Mouse (Mus musculus) neural tube, embryonic 12.5 days (tissue): ENCODE data around the gene Sgms1. TPM values are rescaled to one million over a fixed set of nuclear protein-coding genes. Genes with fewer than 3 reads are reported as not detected.

Experiments
- ATAC-seq: fragments of 200-750 bp; cut with Nextera tagmentation; 2 replicates; pipeline ENCODE4 v1.8.0; 2017; ENCODE audit warnings: low read depth, mild to moderate bottlenecking, moderate TSS enrichment, moderate library complexity; ENCODE audit not compliant: low FRiP score
- H3K27ac ChIP-seq: fragments of 300-500 bp; sonication (generic); 2 replicates; pipeline ENCODE4 v1.5.1; 2016
- H3K27me3 ChIP-seq: fragments of 300-500 bp; sonication (generic); replicated peaks from 2 replicates; pipeline ENCODE4 v1.6.1; 2016; ENCODE audit warnings: mild to moderate bottlenecking
- H3K36me3 ChIP-seq: fragments of 300-500 bp; sonication (generic); 2 replicates; pipeline ENCODE4 v1.6.1; 2016; ENCODE audit warnings: mild to moderate bottlenecking
- H3K4me1 ChIP-seq: fragments of 300-500 bp; sonication (generic); 2 replicates; pipeline ENCODE4 v1.6.1; 2016
- H3K4me2 ChIP-seq: fragments of 300-500 bp; sonication (generic); replicated peaks from 2 replicates; pipeline ENCODE4 v1.6.1; 2016; ENCODE audit warnings: mild to moderate bottlenecking
- H3K4me3 ChIP-seq: fragments of 300-500 bp; sonication (generic); 2 replicates; pipeline ENCODE4 v1.5.1; 2016
- H3K9ac ChIP-seq: fragments of 300-500 bp; sonication (generic); 2 replicates; pipeline ENCODE4 v1.6.1; 2016; ENCODE audit warnings: mild to moderate bottlenecking
- H3K9me3 ChIP-seq: fragments of 300-500 bp; sonication (generic); 2 replicates; pipeline ENCODE4 v1.6.1; 2016; ENCODE audit warnings: mild to moderate bottlenecking
- WGBS: fragments of 180-500 bp; shearing (Covaris S2); methylation state at CpG from one replicate; pipeline ENCODE4 v1.1.7; 2016; 5-methylcytosine and 5-hydroxymethylcytosine counted together
- polyA plus RNA-seq: library from polyadenylated mRNA; unstranded; fragments of >200 nt; fragmentation: Nextera tagmentation; extraction: Ambion mirVana; gene quantifications from 2 replicates; pipeline ENCODE4 v1.2.1, GENCODE M21; 2016

The Sgms1 gene
- polyA plus RNA-seq, 1 experiment from 2014 or later = 17.2 TPM

- H3K36me3 ChIP-seq = no peaks in the 10 kb centered on the region
- 82% methylated on average over 6 of the region's 6 CpGs for WGBS
- ATAC-seq = no peak
Observed at GRCm38 (mm10) chr19:32234717-32235434, 154.6 kb downstream of the Sgms1 start.

GRCm38 (mm10) chr19:32231292-32231691, 158.2 kb downstream of the Sgms1 start:
- Histone ChIP-seq H3K4me1 (no peaks in the 10 kb centered on the region), H3K9ac (no peak overlapping the region), H3K4me2 (no peak overlapping the region), H3K27me3 (no peaks in the 10 kb centered on the region), H3K4me3 (no peak overlapping the region), H3K27ac (no peak overlapping the region), H3K36me3 (no peaks in the 10 kb centered on the region), H3K9me3 (no peaks in the 10 kb centered on the region)
- 74% methylated on average over 10 of the region's 10 CpGs for WGBS
- ATAC-seq = no peak

More at GRCm38 (mm10) chr19:32234717-32235434, 154.6 kb downstream of the Sgms1 start:
- no peaks in the 10 kb centered on the region for H3K9me3 ChIP-seq
- no peak overlapping the region for H3K4me2 ChIP-seq
- no peak overlapping the region for H3K9ac ChIP-seq
- no peak overlapping the region for H3K4me3 ChIP-seq
- H3K4me1 ChIP-seq = no peaks in the 10 kb centered on the region
- H3K27me3 ChIP-seq = no peaks in the 10 kb centered on the region
- no peak overlapping the region for H3K27ac ChIP-seq

- Histone ChIP-seq H3K27me3 (no peaks in the 10 kb centered on the region), H3K4me3 (no peak overlapping the region), H3K9ac (no peak overlapping the region), H3K9me3 (no peaks in the 10 kb centered on the region), H3K4me2 (no peak overlapping the region), H3K36me3 (no peaks in the 10 kb centered on the region), H3K4me1 (no peaks in the 10 kb centered on the region), H3K27ac (no peak overlapping the region)
- WGBS = 84% methylated on average over 5 of the region's 5 CpGs
- ATAC-seq = no peak
Observed at GRCm38 (mm10) chr19:32230798-32231197, 158.7 kb downstream of the Sgms1 start.

- Histone ChIP-seq H3K9me3 (no peaks in the 10 kb centered on the region), H3K36me3 (no peaks in the 10 kb centered on the region), H3K4me3 (no peak overlapping the region), H3K27me3 (no peaks in the 10 kb centered on the region), H3K4me2 (no peak overlapping the region), H3K27ac (no peak overlapping the region), H3K9ac (no peak overlapping the region), H3K4me1 (no peaks in the 10 kb centered on the region)
- no peak for ATAC-seq
- 88% methylated on average over 5 of the region's 5 CpGs for WGBS
Observed at GRCm38 (mm10) chr19:32230301-32230700, 159.2 kb downstream of the Sgms1 start.

- no peak overlapping the region for H3K4me3 ChIP-seq
- H3K9ac ChIP-seq = no peak overlapping the region
- no peaks in the 10 kb centered on the region for H3K4me1 ChIP-seq
- H3K27ac ChIP-seq = no peak overlapping the region
- H3K9me3 ChIP-seq = no peaks in the 10 kb centered on the region
- H3K4me2 ChIP-seq = no peak overlapping the region
- no peaks in the 10 kb centered on the region for H3K27me3 ChIP-seq
- H3K36me3 ChIP-seq = no peaks in the 10 kb centered on the region
- WGBS = 81% methylated on average over 5 of the region's 5 CpGs
- ATAC-seq = no peak
Observed at GRCm38 (mm10) chr19:32229776-32230175, 159.7 kb downstream of the Sgms1 start.

- Histone ChIP-seq H3K27ac (no peak overlapping the region), H3K36me3 (no peaks in the 10 kb centered on the region), H3K27me3 (no peaks in the 10 kb centered on the region), H3K4me1 (no peaks in the 10 kb centered on the region), H3K4me2 (no peak overlapping the region), H3K9me3 (no peaks in the 10 kb centered on the region), H3K9ac (no peak overlapping the region), H3K4me3 (no peak overlapping the region)
- ATAC-seq = no peak
- WGBS = 94% methylated on average over 2 of the region's 2 CpGs
Observed at GRCm38 (mm10) chr19:32227175-32227574, 162.3 kb downstream of the Sgms1 start.

GRCm38 (mm10) chr19:32225097-32225490, 164.4 kb downstream of the Sgms1 start:
- H3K27ac ChIP-seq = no peak overlapping the region
- H3K27me3 ChIP-seq = no peaks in the 10 kb centered on the region
- 67% methylated on average over 9 of the region's 9 CpGs for whole genome bisulfite sequencing
- H3K9me3 ChIP-seq = no peaks in the 10 kb centered on the region
- no peak overlapping the region for H3K4me3 ChIP-seq
- H3K9ac ChIP-seq = no peak overlapping the region
- no peaks in the 10 kb centered on the region for H3K4me1 ChIP-seq
- H3K4me2 ChIP-seq = no peak overlapping the region
- ATAC-seq = no peak
- no peaks in the 10 kb centered on the region for H3K36me3 ChIP-seq

- H3K4me1 ChIP-seq = no peaks in the 10 kb centered on the region
- 79% methylated on average over 2 of the region's 2 CpGs for WGBS
Observed at GRCm38 (mm10) chr19:32224318-32225096, 165.0 kb downstream of the Sgms1 start.

GRCm38 (mm10) chr19:32223751-32224174, 165.8 kb downstream of the Sgms1 start:
- H3K4me1 ChIP-seq = no peaks in the 10 kb centered on the region
- H3K27ac ChIP-seq = no peak overlapping the region
- H3K36me3 ChIP-seq = no peaks in the 10 kb centered on the region
- no peaks in the 10 kb centered on the region for H3K27me3 ChIP-seq
- H3K4me3 ChIP-seq = no peak overlapping the region
- WGBS = 63% methylated on average over 3 of the region's 3 CpGs
- no peak overlapping the region for H3K4me2 ChIP-seq
- no peak overlapping the region for H3K9ac ChIP-seq
- ATAC-seq = no peak
- H3K9me3 ChIP-seq = no peaks in the 10 kb centered on the region

More at GRCm38 (mm10) chr19:32224318-32225096, 165.0 kb downstream of the Sgms1 start:
- no peak for ATAC-seq
- no peaks in the 10 kb centered on the region for H3K9me3 ChIP-seq
- H3K36me3 ChIP-seq = no peaks in the 10 kb centered on the region
- no peak overlapping the region for H3K9ac ChIP-seq
- no peak overlapping the region for H3K27ac ChIP-seq
- H3K4me3 ChIP-seq = no peak overlapping the region
- no peak overlapping the region for H3K4me2 ChIP-seq
- H3K27me3 ChIP-seq = no peaks in the 10 kb centered on the region

- H3K4me3 ChIP-seq = no peak overlapping the region
- no peak overlapping the region for H3K9ac ChIP-seq
- H3K4me1 ChIP-seq = no peaks in the 10 kb centered on the region
- ATAC-seq = no peak
- no peaks in the 10 kb centered on the region for H3K36me3 ChIP-seq
- no peak overlapping the region for H3K27ac ChIP-seq
- no peak overlapping the region for H3K4me2 ChIP-seq
- no peaks in the 10 kb centered on the region for H3K9me3 ChIP-seq
- H3K27me3 ChIP-seq = no peaks in the 10 kb centered on the region
- WGBS = 91% methylated on average over 11 of the region's 11 CpGs
Observed at GRCm38 (mm10) chr19:32222083-32222482, 167.4 kb downstream of the Sgms1 start.

GRCm38 (mm10) chr19:32220991-32221390, 168.5 kb downstream of the Sgms1 start:
- WGBS = 85% methylated on average over 2 of the region's 2 CpGs
- H3K36me3 ChIP-seq = no peaks in the 10 kb centered on the region
- no peak overlapping the region for H3K9ac ChIP-seq
- no peaks in the 10 kb centered on the region for H3K9me3 ChIP-seq
- no peaks in the 10 kb centered on the region for H3K27me3 ChIP-seq
- no peak overlapping the region for H3K27ac ChIP-seq
- no peak overlapping the region for H3K4me2 ChIP-seq
- H3K4me1 ChIP-seq = no peaks in the 10 kb centered on the region
- no peak for ATAC-seq
- no peak overlapping the region for H3K4me3 ChIP-seq

- H3K36me3 ChIP-seq = no peaks in the 10 kb centered on the region
- H3K4me3 ChIP-seq = no peak overlapping the region
- WGBS = 91% methylated on average over 2 of the region's 2 CpGs
- no peak overlapping the region for H3K9ac ChIP-seq
- ATAC-seq = no peak
- H3K9me3 ChIP-seq = no peaks in the 10 kb centered on the region
- H3K27ac ChIP-seq = no peak overlapping the region
- no peaks in the 10 kb centered on the region for H3K4me1 ChIP-seq
- no peak overlapping the region for H3K4me2 ChIP-seq
- no peaks in the 10 kb centered on the region for H3K27me3 ChIP-seq
Observed at GRCm38 (mm10) chr19:32216710-32217109, 172.8 kb downstream of the Sgms1 start.
